Mouse (Mus musculus): ENCODE data around the gene Pigw. TPM values are rescaled to one million over a fixed set of nuclear protein-coding genes. Genes with fewer than 3 reads are reported as not detected.
"Not testable (repeated sequence)": the region's sequence is repeated elsewhere in the genome, so short reads cannot be mapped to it uniquely, and the experiment has no call there.

Pigw gene
- polyA plus RNA-seq, 1 experiment: 4.5 TPM

GRCm38 (mm10) chr11:84847475-84848090 is 32.5 kb downstream of the Pigw start:
- Histone ChIP-seq H3K36me3 (ENCODE audit: control insufficient read depth, insufficient read depth) (peaks cover 52% of the 10 kb centered on the region), H3K27me3 (ENCODE audit: control insufficient read depth, insufficient read depth, insufficient read length) (no peaks in the 10 kb centered on the region), H3K4me2 (ENCODE audit: low read depth) (no peak overlapping the region), H3K79me2 (ENCODE audit: control insufficient read depth, insufficient read depth) (peaks cover 3% of the 10 kb centered on the region), H3ac (ENCODE audit: control insufficient read depth, insufficient read length) (no peak overlapping the region), H3K4me3 (no peak overlapping the region)
- no peak for TF ChIP-seq USF1 (IDR thresholded peaks at IDR 0.05; ENCODE audit: low read depth)
- no peak for TF ChIP-seq POLR2AphosphoS2 (IDR thresholded peaks at IDR 0.05; ENCODE audit: insufficient read length, low read depth)
- TF ChIP-seq POLR2A (IDR thresholded peaks at IDR 0.05; ENCODE audit: insufficient read length, low read depth): no peak
- TF ChIP-seq TCF3 (IDR thresholded peaks at IDR 0.05; ENCODE audit: insufficient read length, low read depth): no peak
- no peak for TF ChIP-seq MYOD1 (IDR thresholded peaks at IDR 0.05; ENCODE audit: control insufficient read depth in 1 of 3, insufficient read length in 2 of 3, low read depth in 2 of 3)
- no peak for TF ChIP-seq CEBPB (IDR thresholded peaks at IDR 0.05; ENCODE audit: insufficient read depth, poor library complexity, severe bottlenecking)
- no peak for TF ChIP-seq TCF12 (IDR thresholded peaks at IDR 0.05; ENCODE audit: insufficient read depth, poor library complexity, severe bottlenecking)

- peaks cover 53% of the 10 kb centered on the region for H3K36me3 ChIP-seq (ENCODE audit: control insufficient read depth, insufficient read depth)
- no peak overlapping the region for H3K4me2 ChIP-seq (ENCODE audit: low read depth)
- H3ac ChIP-seq (ENCODE audit: control insufficient read depth, insufficient read length): no peak overlapping the region
- peaks cover 3% of the 10 kb centered on the region for H3K79me2 ChIP-seq (ENCODE audit: control insufficient read depth, insufficient read depth)
- no peaks in the 10 kb centered on the region for H3K27me3 ChIP-seq (ENCODE audit: control insufficient read depth, insufficient read depth, insufficient read length)
- TF ChIP-seq TCF12 (IDR thresholded peaks at IDR 0.05; ENCODE audit: insufficient read depth, poor library complexity, severe bottlenecking): no peak
- TF ChIP-seq E2F4 (IDR thresholded peaks at IDR 0.05; ENCODE audit: insufficient read depth): no peak
- TF ChIP-seq TCF3 (IDR thresholded peaks at IDR 0.05; ENCODE audit: insufficient read length, low read depth): no peak
- TF ChIP-seq MYOG (IDR thresholded peaks at IDR 0.05; ENCODE audit: control insufficient read depth in 1 of 3, insufficient read depth in 1 of 3, insufficient read length in 2 of 3, low read depth in 2 of 3): no peak
- no peak for TF ChIP-seq POLR2AphosphoS2 (IDR thresholded peaks at IDR 0.05; ENCODE audit: insufficient read length, low read depth)
- TF ChIP-seq CEBPB (IDR thresholded peaks at IDR 0.05; ENCODE audit: insufficient read depth, poor library complexity, severe bottlenecking): no peak
- no peak for TF ChIP-seq USF1 (IDR thresholded peaks at IDR 0.05; ENCODE audit: low read depth)
- no peak for TF ChIP-seq POLR2A (IDR thresholded peaks at IDR 0.05; ENCODE audit: insufficient read length, low read depth)
- TF ChIP-seq MAX (IDR thresholded peaks at IDR 0.05; ENCODE audit: low read depth): no peak
- TF ChIP-seq SRF (IDR thresholded peaks at IDR 0.05; ENCODE audit: control insufficient read depth, insufficient read length, low read depth): no peak
- no peak for TF ChIP-seq MYOD1 (IDR thresholded peaks at IDR 0.05; ENCODE audit: control insufficient read depth in 1 of 3, insufficient read length in 2 of 3, low read depth in 2 of 3)
- no peak for TF ChIP-seq REST (IDR thresholded peaks at IDR 0.05; ENCODE audit: insufficient read depth, insufficient read length)
- no peak overlapping the region for H3K4me3 ChIP-seq
These were observed 33.2 kb downstream of the Pigw start for GRCm38 (mm10) chr11:84846741-84847474.

- Histone ChIP-seq H3K79me2 (ENCODE audit: control insufficient read depth, insufficient read depth) (no peaks in the 10 kb centered on the region), H3ac (ENCODE audit: control insufficient read depth, insufficient read length) (no peak overlapping the region), H3K4me3 (no peak overlapping the region), H3K4me2 (ENCODE audit: low read depth) (no peak overlapping the region), H3K27me3 (ENCODE audit: control insufficient read depth, insufficient read depth, insufficient read length) (no peaks in the 10 kb centered on the region), H3K36me3 (ENCODE audit: control insufficient read depth, insufficient read depth) (peaks cover 89% of the 10 kb centered on the region)
- no peak for TF ChIP-seq USF1 (IDR thresholded peaks at IDR 0.05; ENCODE audit: low read depth)
- no peak for TF ChIP-seq MAX (IDR thresholded peaks at IDR 0.05; ENCODE audit: low read depth)
- TF ChIP-seq TCF3 (IDR thresholded peaks at IDR 0.05; ENCODE audit: insufficient read length, low read depth): no peak
- TF ChIP-seq CEBPB (IDR thresholded peaks at IDR 0.05; ENCODE audit: insufficient read depth, poor library complexity, severe bottlenecking): no peak
- TF ChIP-seq REST (IDR thresholded peaks at IDR 0.05; ENCODE audit: insufficient read depth, insufficient read length): no peak
- TF ChIP-seq POLR2AphosphoS2 (IDR thresholded peaks at IDR 0.05; ENCODE audit: insufficient read length, low read depth): no peak
- TF ChIP-seq E2F4 (IDR thresholded peaks at IDR 0.05; ENCODE audit: insufficient read depth): no peak
- no peak for TF ChIP-seq SRF (IDR thresholded peaks at IDR 0.05; ENCODE audit: control insufficient read depth, insufficient read length, low read depth)
- no peak for TF ChIP-seq MYOG (IDR thresholded peaks at IDR 0.05; ENCODE audit: control insufficient read depth in 1 of 3, insufficient read depth in 1 of 3, insufficient read length in 2 of 3, low read depth in 2 of 3)
- TF ChIP-seq POLR2A (IDR thresholded peaks at IDR 0.05; ENCODE audit: insufficient read length, low read depth): no peak
- no peak for TF ChIP-seq TCF12 (IDR thresholded peaks at IDR 0.05; ENCODE audit: insufficient read depth, poor library complexity, severe bottlenecking)
- no peak for TF ChIP-seq MYOD1 (IDR thresholded peaks at IDR 0.05; ENCODE audit: control insufficient read depth in 1 of 3, insufficient read length in 2 of 3, low read depth in 2 of 3)
These were observed 40.8 kb downstream of the Pigw start for GRCm38 (mm10) chr11:84839330-84839729.

GRCm38 (mm10) chr11:84829495-84829894 is 50.6 kb downstream of the Pigw start:
- Histone ChIP-seq H3K4me2 (ENCODE audit: low read depth) (peak overlapping the region; percentile 90), H3K4me3 (peak overlapping the region; percentile 56), H3K36me3 (ENCODE audit: control insufficient read depth, insufficient read depth) (peaks cover 21% of the 10 kb centered on the region)
- H3K27me3 ChIP-seq (ENCODE audit: control insufficient read depth, insufficient read depth, insufficient read length); H3K79me2 ChIP-seq (ENCODE audit: control insufficient read depth, insufficient read depth); H3ac ChIP-seq (ENCODE audit: control insufficient read depth, insufficient read length): not testable (repeated sequence)
